Mouse (Mus musculus) stomach, postnatal 0 days (tissue): ENCODE data around the gene Asb2.

ENCODE experiments used
- CTCF ChIP-seq: IDR thresholded peaks from 2 replicates; pipeline ENCODE4 v1.5.1; 2016; ENCODE audit warnings: antibody characterized with exemption, low read depth, mild to moderate bottlenecking, moderate library complexity
- EP300 ChIP-seq: optimal IDR thresholded peaks from 2 replicates; pipeline ENCODE3; 2016; ENCODE audit warnings: antibody characterized with exemption

DNA sequence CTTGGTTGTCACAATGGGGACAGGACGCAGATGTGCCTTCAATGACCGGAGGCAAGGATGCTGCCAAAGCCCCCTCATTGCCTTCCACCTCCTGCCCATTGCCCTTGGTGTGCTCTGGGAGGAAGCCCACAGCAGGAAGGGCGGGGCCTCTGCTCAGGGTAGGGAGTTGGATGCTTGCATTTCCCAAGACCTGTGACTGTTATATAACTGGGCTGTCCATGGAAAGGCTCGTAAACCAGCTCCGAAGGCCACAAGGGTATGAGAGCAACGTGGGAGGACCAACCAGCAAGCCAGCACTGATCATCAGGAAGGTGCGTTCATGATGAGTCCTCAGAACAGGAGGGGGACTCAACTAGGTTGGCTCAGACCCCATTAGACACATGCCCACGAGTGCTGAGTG lies 5.0 kb upstream of the Asb2 start:
- TF ChIP-seq EP300 = no peak
- no peak for TF ChIP-seq CTCF
